Mouse (Mus musculus): Measurements from ENCODE around the gene Macc1. TPM values are rescaled to one million over a fixed set of nuclear protein-coding genes. Genes with fewer than 3 reads are reported as not detected.

Gene Macc1
- total RNA-seq, 2 experiments from 2014 or later: not detected

- DNase-seq (ENCODE audit: low spot score in 2 of 2): no peak
Observed at GRCm38 (mm10) chr12:119386650-119387049, 72.6 kb downstream of the Macc1 start.

GRCm38 (mm10) chr12:119387925-119388324 lies 73.9 kb downstream of the Macc1 start:
- DNase-seq (ENCODE audit: low spot score in 2 of 2): no peak

- DNase-seq (ENCODE audit: low spot score in 2 of 2): no peak
Observed at GRCm38 (mm10) chr12:119390192-119390684, 76.2 kb downstream of the Macc1 start.

- DNase-seq (ENCODE audit: low spot score in 2 of 2): no peak
Observed at GRCm38 (mm10) chr12:119398046-119398659, 84.1 kb downstream of the Macc1 start.

- DNase-seq (ENCODE audit: low spot score in 2 of 2): no peak
Observed at GRCm38 (mm10) chr12:119402273-119402672, 88.2 kb downstream of the Macc1 start.

GRCm38 (mm10) chr12:119402796-119403195 lies 88.7 kb downstream of the Macc1 start:
- DNase-seq (ENCODE audit: low spot score in 2 of 2): no peak

- no peak for DNase-seq (ENCODE audit: low spot score in 2 of 2)
Observed at GRCm38 (mm10) chr12:119404810-119405209, 90.7 kb downstream of the Macc1 start.

GRCm38 (mm10) chr12:119410522-119410921 lies 96.5 kb downstream of the Macc1 start:
- no peak for DNase-seq (ENCODE audit: low spot score in 2 of 2)

GRCm38 (mm10) chr12:119410956-119411355 lies 96.9 kb downstream of the Macc1 start:
- no peak for DNase-seq (ENCODE audit: low spot score in 2 of 2)

GRCm38 (mm10) chr12:119411982-119412381 lies 97.9 kb downstream of the Macc1 start:
- DNase-seq (ENCODE audit: low spot score in 2 of 2): no peak

GRCm38 (mm10) chr12:119415900-119416299 lies 101.8 kb downstream of the Macc1 start:
- no peak for DNase-seq (ENCODE audit: low spot score in 2 of 2)

- no peak for DNase-seq (ENCODE audit: low spot score in 2 of 2)
Observed at GRCm38 (mm10) chr12:119425749-119426148, 111.7 kb downstream of the Macc1 start.

GRCm38 (mm10) chr12:119426182-119426886 lies 112.3 kb downstream of the Macc1 start:
- DNase-seq (ENCODE audit: low spot score in 2 of 2): no peak

- DNase-seq (ENCODE audit: low spot score in 2 of 2): peak; percentile 21 to 37
Observed at GRCm38 (mm10) chr12:119426887-119427204, 112.8 kb downstream of the Macc1 start.

GRCm38 (mm10) chr12:119440720-119441119 lies 126.7 kb downstream of the Macc1 start:
- no peak for DNase-seq (ENCODE audit: low spot score in 2 of 2)

- DNase-seq (ENCODE audit: low spot score in 2 of 2): no peak
Observed at GRCm38 (mm10) chr12:119450116-119450515, 136.0 kb downstream of the Macc1 start.

- no peak for DNase-seq (ENCODE audit: low spot score in 2 of 2)
Observed at GRCm38 (mm10) chr12:119451232-119451631, 137.2 kb downstream of the Macc1 start.

- no peak for DNase-seq (ENCODE audit: low spot score in 2 of 2)
Observed at GRCm38 (mm10) chr12:119454076-119454475, 140.0 kb downstream of the Macc1 start.

GRCm38 (mm10) chr12:119464040-119464939 lies 150.2 kb downstream of the Macc1 start:
- DNase-seq (ENCODE audit: low spot score in 2 of 2): no peak

- DNase-seq (ENCODE audit: low spot score in 2 of 2): no peak
Observed at GRCm38 (mm10) chr12:119464940-119465245, 150.8 kb downstream of the Macc1 start.

GRCm38 (mm10) chr12:119467656-119468055 lies 153.6 kb downstream of the Macc1 start:
- no peak for DNase-seq (ENCODE audit: low spot score in 2 of 2)

- no peak for DNase-seq (ENCODE audit: low spot score in 2 of 2)
Observed at GRCm38 (mm10) chr12:119470260-119470659, 156.2 kb downstream of the Macc1 start.
